Mouse (Mus musculus) embryonic facial prominence, embryonic 10.5 days (tissue): ENCODE measurements around the gene Cadps2. TPM values are rescaled to one million over a fixed set of nuclear protein-coding genes. Genes with fewer than 3 reads are reported as not detected.
A peak's percentile ranks its signal among the peaks of the same experiment; 100 is the strongest.

Experiments
- DNase-seq: peaks from one replicate; pipeline ENCODE4 v3.0.0-alpha.2; 2017; ENCODE audit warnings: low spot score
- H3K27ac ChIP-seq: fragments of 300-500 bp; sonication (generic); replicated peaks from 2 replicates; pipeline ENCODE4 v1.5.1; 2016; ENCODE audit warnings: mild to moderate bottlenecking
- H3K27me3 ChIP-seq: fragments of 300-500 bp; sonication (generic); replicated peaks from 2 replicates; pipeline ENCODE4 v1.6.1; 2016; ENCODE audit warnings: low read depth, mild to moderate bottlenecking; ENCODE audit not compliant: poor library complexity, severe bottlenecking
- H3K36me3 ChIP-seq: fragments of 300-500 bp; sonication (generic); replicated peaks from 2 replicates; pipeline ENCODE4 v1.6.1; 2016; ENCODE audit warnings: mild to moderate bottlenecking, moderate library complexity
- H3K4me1 ChIP-seq: fragments of 300-500 bp; sonication (generic); 2 replicates; pipeline ENCODE4 v1.6.1; 2016
- H3K4me3 ChIP-seq: fragments of 300-500 bp; sonication (generic); 2 replicates; pipeline ENCODE4 v1.5.1; 2016; ENCODE audit warnings: mild to moderate bottlenecking, moderate library complexity
- H3K9me3 ChIP-seq: fragments of 300-500 bp; sonication (generic); 2 replicates; pipeline ENCODE4 v1.6.1; 2016; ENCODE audit warnings: mild to moderate bottlenecking
- WGBS: fragments of 180-500 bp; shearing (Covaris S2); methylation state at CpG from one replicate; pipeline ENCODE4 v1.1.7; 2016; 5-methylcytosine and 5-hydroxymethylcytosine counted together
- polyA plus RNA-seq: library from polyadenylated mRNA; unstranded; fragments of >200 nt; fragmentation: Nextera tagmentation; extraction: Ambion mirVana; gene quantifications from 2 replicates; pipeline ENCODE4 v1.2.1, GENCODE M21; 2016

Cadps2 gene
- polyA plus RNA-seq, 1 experiment from 2014 or later, result 1.9 TPM

GRCm38 (mm10) chr6:23383004-23383347, 456.2 kb downstream of the Cadps2 start:
- peak; percentile 32 for DNase-seq
- Histone ChIP-seq H3K27ac (0 out of 2 replicates have a peak overlapping the region, but pooled peaks have one; percentile 19), H3K36me3 (no peaks in the 10 kb centered on the region), H3K4me1 (peaks cover 13% of the 10 kb centered on the region), H3K4me3 (peak overlapping the region; percentile 36), H3K9me3 (no peaks in the 10 kb centered on the region), H3K27me3 (peaks cover 11% of the 10 kb centered on the region; the same call in 1 of the 2 replicates)
- 14% methylated on average over 1 of the region's 1 CpGs for WGBS

DNA sequence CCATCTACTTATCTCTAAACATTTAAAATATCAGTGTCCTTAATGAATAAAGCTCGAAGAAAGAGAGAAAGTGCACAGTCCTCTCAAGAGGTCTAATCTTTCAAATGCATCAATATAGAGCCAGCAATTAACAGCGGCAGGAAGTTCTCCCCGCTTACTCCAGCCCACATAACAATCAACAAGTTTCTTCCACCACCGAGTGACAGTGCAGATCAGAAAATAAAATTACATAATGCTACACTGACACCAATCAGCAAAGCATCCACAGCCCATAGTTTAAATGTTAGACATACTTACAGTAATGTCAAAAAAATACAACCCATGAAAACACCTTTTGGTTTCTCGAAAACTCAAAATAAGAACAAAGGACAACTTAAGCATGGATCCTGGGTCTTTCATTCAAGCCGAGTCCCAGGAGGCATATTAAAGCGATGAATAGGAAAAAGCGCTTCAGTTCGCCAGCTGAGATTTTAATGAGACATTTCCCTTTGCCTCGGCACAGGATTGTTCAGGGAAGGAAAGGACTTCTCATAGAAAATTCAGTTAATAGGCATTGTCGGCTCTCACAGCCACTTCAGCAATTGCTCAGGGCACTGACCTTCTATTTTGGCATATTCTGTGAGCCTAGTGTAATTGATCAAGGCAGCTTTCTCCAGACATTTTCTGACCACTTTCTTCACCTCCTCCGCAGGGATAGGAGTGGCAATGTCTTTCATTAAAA, 456.8 kb downstream of the Cadps2 start:
- WGBS, result 16% methylated on average over 12 of the region's 12 CpGs

GRCm38 (mm10) chr6:23376327-23376726, 462.9 kb downstream of the Cadps2 start:
- Histone ChIP-seq H3K36me3 (no peaks in the 10 kb centered on the region), H3K9me3 (no peaks in the 10 kb centered on the region), H3K4me1 (no peaks in the 10 kb centered on the region), H3K27ac (no peak overlapping the region), H3K4me3 (no peak overlapping the region), H3K27me3 (0 out of 2 replicates have a peak, but pooled peaks cover 5% of the 10 kb centered on the region)
- 93% methylated on average over 7 of the region's 7 CpGs for WGBS
- DNase-seq, result no peak

More for the DNA sequence above, 456.8 kb downstream of the Cadps2 start:
- Histone ChIP-seq H3K36me3 (no peaks in the 10 kb centered on the region), H3K9me3 (no peaks in the 10 kb centered on the region), H3K4me1 (peaks cover 13% of the 10 kb centered on the region), H3K27ac (0 out of 2 replicates have a peak overlapping the region, but pooled peaks have one; percentile 19), H3K4me3 (peak overlapping the region; percentile 36), H3K27me3 (peaks cover 10% of the 10 kb centered on the region; the same call in 1 of the 2 replicates)
- peak; percentile 35 for DNase-seq

GRCm38 (mm10) chr6:23361842-23362451, 477.3 kb downstream of the Cadps2 start:
- 76% methylated on average over 8 of the region's 8 CpGs for WGBS
- Histone ChIP-seq H3K36me3 (no peaks in the 10 kb centered on the region), H3K27me3 (no peaks in the 10 kb centered on the region), H3K27ac (no peak overlapping the region), H3K9me3 (no peaks in the 10 kb centered on the region), H3K4me3 (no peak overlapping the region), H3K4me1 (no peaks in the 10 kb centered on the region; the same call in 1 of the 2 replicates)
- DNase-seq, result no peak

DNA sequence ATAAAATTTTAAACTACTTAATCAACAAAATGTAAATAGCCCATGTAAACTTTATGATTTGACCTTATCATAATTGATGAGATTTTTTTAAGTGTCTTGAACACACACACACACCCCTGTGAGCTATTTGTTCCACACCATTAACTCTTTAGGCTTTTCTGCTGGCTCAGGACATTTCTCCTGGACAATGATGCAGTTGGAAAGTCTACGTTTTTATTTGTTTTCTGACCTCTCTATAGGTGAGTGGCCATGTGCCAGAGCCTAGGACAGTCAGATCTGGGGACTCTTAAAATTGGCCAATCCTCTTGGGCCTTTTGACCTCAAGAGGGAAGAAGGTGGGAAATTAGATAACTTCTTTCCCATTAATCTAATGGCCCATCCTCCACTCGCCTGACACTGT, 478.6 kb downstream of the Cadps2 start:
- no peak for DNase-seq
- H3K27ac ChIP-seq, result no peak overlapping the region
- H3K4me1 ChIP-seq, result no peaks in the 10 kb centered on the region; the same call in 1 of the 2 replicates
- WGBS, result 76% methylated on average over 2 of the region's 2 CpGs
- no peak overlapping the region for H3K4me3 ChIP-seq
- no peaks in the 10 kb centered on the region for H3K9me3 ChIP-seq
- H3K27me3 ChIP-seq, result no peaks in the 10 kb centered on the region
- H3K36me3 ChIP-seq, result no peaks in the 10 kb centered on the region

DNA sequence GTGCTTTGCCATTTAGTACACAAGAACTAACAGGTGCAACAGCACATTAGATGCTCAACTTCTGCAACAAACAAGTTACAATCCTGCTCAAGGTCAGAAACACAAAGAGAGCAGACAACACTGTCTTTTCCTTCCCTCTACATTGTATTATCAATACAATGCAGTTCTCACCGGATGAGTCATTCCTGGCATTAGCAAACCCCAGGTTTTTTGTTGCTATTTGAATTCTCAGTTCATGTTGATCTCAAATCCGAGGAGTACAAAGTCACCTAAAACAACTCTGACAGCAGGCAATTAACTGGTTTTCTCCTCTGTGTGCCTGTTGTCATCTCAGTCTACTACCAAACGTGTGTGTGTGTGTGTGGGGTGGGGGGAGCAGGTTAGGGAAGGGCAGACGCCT, 483.1 kb downstream of the Cadps2 start:
- no peak for DNase-seq
- H3K9me3 ChIP-seq, result no peaks in the 10 kb centered on the region
- no peaks in the 10 kb centered on the region for H3K27me3 ChIP-seq
- WGBS, result 41% methylated on average over 4 of the region's 4 CpGs
- H3K4me3 ChIP-seq, result no peak overlapping the region
- no peaks in the 10 kb centered on the region for H3K36me3 ChIP-seq
- H3K4me1 ChIP-seq, result peaks cover 14% of the 10 kb centered on the region
- H3K27ac ChIP-seq, result no peak overlapping the region

GRCm38 (mm10) chr6:23353480-23353879, 485.7 kb downstream of the Cadps2 start:
- peak; percentile 51 for DNase-seq
- no peak overlapping the region for H3K4me3 ChIP-seq
- 3% methylated on average over 7 of the region's 7 CpGs for WGBS
- H3K27ac ChIP-seq, result no peak overlapping the region
- H3K9me3 ChIP-seq, result no peaks in the 10 kb centered on the region
- no peaks in the 10 kb centered on the region for H3K27me3 ChIP-seq
- H3K4me1 ChIP-seq, result peaks cover 14% of the 10 kb centered on the region
- H3K36me3 ChIP-seq, result no peaks in the 10 kb centered on the region

DNA sequence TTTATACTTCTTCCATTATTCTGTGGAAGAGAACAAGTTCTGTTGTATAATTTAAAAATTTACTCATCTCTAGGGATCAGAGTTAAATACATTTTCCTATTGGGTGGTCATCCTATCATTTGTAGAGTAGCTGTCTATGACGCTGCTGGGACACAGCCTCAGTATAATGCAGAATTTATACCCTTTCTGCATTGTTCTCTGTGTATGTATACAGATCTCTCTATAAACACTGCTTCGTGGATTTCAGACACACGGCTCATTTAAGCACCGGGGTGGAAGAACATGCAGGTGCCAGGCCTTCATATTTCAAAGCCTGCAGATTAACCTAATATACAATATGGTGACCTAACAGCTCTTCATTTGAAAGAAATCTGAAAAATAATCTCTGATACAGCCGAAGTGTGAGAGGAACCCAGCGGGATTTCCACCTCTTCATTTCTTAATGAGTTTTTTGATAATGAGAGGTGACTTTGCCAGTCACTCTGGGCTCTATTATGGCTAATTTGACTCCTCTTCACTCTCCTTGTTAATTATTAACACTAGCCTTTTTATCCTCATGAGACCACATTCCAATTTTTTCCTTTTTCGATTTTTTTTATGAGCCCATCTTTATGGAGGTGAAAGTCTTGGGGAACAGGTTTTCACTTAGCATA, 501.7 kb downstream of the Cadps2 start:
- WGBS, result 87% methylated on average over 7 of the region's 7 CpGs
- Histone ChIP-seq H3K27ac (no peak overlapping the region), H3K4me1 (0 out of 2 replicates have a peak, but pooled peaks cover 4% of the 10 kb centered on the region), H3K27me3 (no peaks in the 10 kb centered on the region), H3K4me3 (no peak overlapping the region), H3K36me3 (no peaks in the 10 kb centered on the region), H3K9me3 (no peaks in the 10 kb centered on the region)
- no peak for DNase-seq

DNA sequence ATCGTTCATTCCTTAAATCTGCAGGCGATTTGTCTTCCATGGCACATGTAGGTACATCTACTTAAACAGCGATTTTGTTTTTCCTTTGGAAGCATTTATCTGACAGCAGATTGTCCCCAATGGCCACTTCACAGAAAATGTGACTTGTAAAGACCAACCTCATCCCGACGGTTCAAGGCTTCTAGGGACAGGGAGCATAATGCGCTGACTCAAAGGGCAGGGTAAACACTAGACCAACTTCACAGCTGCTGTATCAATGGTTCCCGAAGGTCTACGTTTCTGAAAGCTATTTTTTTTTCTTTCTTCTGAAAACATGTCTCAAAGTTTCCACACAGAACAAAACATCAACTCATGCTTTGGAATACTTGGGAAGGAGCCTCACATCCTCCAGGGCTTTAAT, 524.3 kb downstream of the Cadps2 start:
- H3K9me3 ChIP-seq, result no peaks in the 10 kb centered on the region
- H3K27me3 ChIP-seq, result no peaks in the 10 kb centered on the region
- DNase-seq, result no peak
- no peaks in the 10 kb centered on the region for H3K36me3 ChIP-seq
- H3K27ac ChIP-seq, result no peak overlapping the region
- H3K4me1 ChIP-seq, result no peaks in the 10 kb centered on the region
- WGBS, result 74% methylated on average over 8 of the region's 8 CpGs
- no peak overlapping the region for H3K4me3 ChIP-seq

- no peak for DNase-seq
- Histone ChIP-seq H3K27ac (no peak overlapping the region), H3K36me3 (no peaks in the 10 kb centered on the region), H3K4me3 (no peak overlapping the region), H3K27me3 (no peaks in the 10 kb centered on the region), H3K9me3 (no peaks in the 10 kb centered on the region), H3K4me1 (no peaks in the 10 kb centered on the region)
- 61% methylated on average over 5 of the region's 5 CpGs for WGBS
Measured at GRCm38 (mm10) chr6:23314291-23314690, 524.9 kb downstream of the Cadps2 start.

- H3K4me3 ChIP-seq, result no peak overlapping the region
- no peak overlapping the region for H3K27ac ChIP-seq
- no peaks in the 10 kb centered on the region for H3K36me3 ChIP-seq
- no peaks in the 10 kb centered on the region for H3K27me3 ChIP-seq
- 91% methylated on average over 6 of the region's 6 CpGs for WGBS
- H3K9me3 ChIP-seq, result no peaks in the 10 kb centered on the region
- no peaks in the 10 kb centered on the region for H3K4me1 ChIP-seq
- no peak for DNase-seq
Measured at GRCm38 (mm10) chr6:23306046-23306445, 533.2 kb downstream of the Cadps2 start.

DNA sequence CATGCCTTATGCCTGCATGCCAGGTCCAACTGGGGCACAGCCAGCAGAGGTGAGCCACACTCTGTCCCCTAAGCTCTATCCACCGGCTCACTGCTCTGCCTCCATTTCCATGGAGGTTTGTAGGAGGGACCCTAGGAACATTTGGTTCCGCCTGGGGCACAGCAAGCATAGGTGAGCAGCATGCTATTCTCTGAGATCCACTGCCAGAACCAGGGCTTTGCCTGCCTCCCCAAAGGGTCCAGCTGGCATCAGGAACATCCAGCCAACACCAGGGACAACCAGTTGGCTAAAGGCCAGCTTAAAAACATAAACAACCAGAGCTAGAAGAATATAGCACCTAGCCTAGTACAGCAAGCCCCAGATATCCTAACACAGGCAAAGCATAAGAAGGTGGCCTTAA, 540.6 kb downstream of the Cadps2 start:
- Histone ChIP-seq H3K9me3 (no peaks in the 10 kb centered on the region), H3K27ac (no peak overlapping the region), H3K36me3 (no peaks in the 10 kb centered on the region), H3K4me1 (no peaks in the 10 kb centered on the region), H3K27me3 (no peaks in the 10 kb centered on the region), H3K4me3 (no peak overlapping the region)
- DNase-seq, result no peak
- 79% methylated on average over 2 of the region's 2 CpGs for WGBS

DNA sequence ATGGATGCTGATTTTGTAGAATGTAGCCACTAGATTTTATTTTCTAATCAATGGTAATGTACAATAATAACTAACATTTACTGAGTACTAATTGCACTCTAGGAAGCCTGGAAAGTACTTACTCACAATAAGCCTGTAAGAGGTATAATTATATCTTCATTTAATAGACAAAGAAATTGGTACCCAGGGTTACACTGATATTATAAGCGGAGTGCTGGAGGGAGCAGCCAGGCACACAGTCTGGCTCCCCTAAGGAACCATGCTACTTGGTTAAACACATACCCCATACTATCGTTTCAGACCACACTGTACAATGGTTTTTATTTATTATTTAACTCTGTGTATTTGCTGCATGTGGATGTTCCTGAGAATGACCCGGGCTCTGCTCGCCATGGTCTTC, 544.5 kb downstream of the Cadps2 start:
- no peaks in the 10 kb centered on the region for H3K4me1 ChIP-seq
- no peak overlapping the region for H3K27ac ChIP-seq
- no peaks in the 10 kb centered on the region for H3K9me3 ChIP-seq
- H3K4me3 ChIP-seq, result no peak overlapping the region
- 89% methylated on average over 4 of the region's 4 CpGs for WGBS
- H3K27me3 ChIP-seq, result no peaks in the 10 kb centered on the region
- H3K36me3 ChIP-seq, result no peaks in the 10 kb centered on the region
- DNase-seq, result no peak
